Mouse (Mus musculus) cerebellum, adult 2 months (tissue): Measurements from ENCODE around the gene Pcna.

ENCODE experiments used
- CTCF ChIP-seq: fragments of 200-500 bp; IDR thresholded peaks from 2 replicates; pipeline ENCODE4 v1.5.1; 2011; ENCODE audit warnings: low read depth, mild to moderate bottlenecking, control low read depth, low read length, moderate library complexity, borderline replicate concordance; ENCODE audit not compliant: insufficient read depth
- POLR2A ChIP-seq: fragments of 200-500 bp; IDR thresholded peaks from 2 replicates; pipeline ENCODE4 v1.6.1; 2011; ENCODE audit warnings: low read length, control low read depth, borderline replicate concordance; ENCODE audit not compliant: insufficient read depth

- TF ChIP-seq CTCF (no peak), POLR2A (no peak)
Observed at GRCm38 (mm10) chr2:132265196-132265595, 12.1 kb upstream of the Pcna start.
